Mouse (Mus musculus): Measurements from ENCODE around the gene Lbhd1. TPM values are rescaled to one million over a fixed set of nuclear protein-coding genes. Genes with fewer than 3 reads are reported as not detected.
A peak's percentile ranks its signal among the peaks of the same experiment; 100 is the strongest.

Lbhd1 gene
- polyA plus RNA-seq, 1 experiment from 2014 or later: 47.2 TPM

DNA sequence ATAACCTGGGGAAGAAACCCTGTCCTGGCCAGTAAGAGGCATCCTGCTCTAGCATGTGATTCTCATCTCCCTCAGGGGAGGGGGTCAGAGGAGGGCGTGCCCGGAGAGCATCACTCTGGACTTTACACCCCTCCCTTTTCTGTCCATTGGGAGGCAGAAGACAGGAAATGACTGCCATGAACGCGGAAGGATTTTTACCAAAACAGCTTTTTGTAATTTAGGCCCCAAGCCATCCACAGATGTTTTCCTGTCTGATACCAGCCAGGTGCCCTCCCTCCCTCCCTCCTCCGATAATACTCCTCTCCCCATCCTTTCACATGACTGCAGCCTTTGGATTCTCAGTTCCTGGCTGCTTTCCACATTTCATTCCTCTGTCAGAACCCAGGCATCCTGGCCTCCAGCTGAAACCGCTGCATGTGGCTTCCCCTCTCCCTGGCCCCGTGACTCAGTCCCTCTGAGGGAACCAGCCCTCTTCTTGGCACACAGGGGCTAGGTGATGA is 33.1 kb upstream of the Lbhd1 start, which contains the start of gene Lrrn4cl:
TSS of gene Lrrn4cl (plus strand) at position 367 of the 500 bp plus-strand sequence.
- H3K9ac ChIP-seq (ENCODE audit: low read length): peak within 1 kb of the TSS; percentile 35; the same call in 1 of the 2 replicates
- no peaks in the 10 kb centered on the region for H3K9me3 ChIP-seq (ENCODE audit: control insufficient read depth, low read length)
- peak within 1 kb of the TSS; percentile 61 for H3K27ac ChIP-seq (replicated peaks)
- H3K4me1 ChIP-seq (replicated peaks; ENCODE audit: control insufficient read depth, insufficient read depth): no peaks in the 10 kb centered on the region; the same call in 1 of the 2 replicates
- H3K36me3 ChIP-seq (ENCODE audit: control insufficient read depth, insufficient read depth, low read length): peaks cover 13% of the 10 kb centered on the region
- DNase-seq (ENCODE audit: low spot score): peak; percentile 46
- peak; percentile 88 for ATAC-seq (ENCODE audit: low FRiP score, low TSS enrichment)
- WGBS: 16% methylated on average over 7 of the region's 7 CpGs
- no peak within 1 kb of the TSS for H3K4me3 ChIP-seq (ENCODE audit: low read depth, low read length)
- TF ChIP-seq CTCF (IDR thresholded peaks at IDR 0.05; ENCODE audit: low read depth): peak; percentile 27
- TF ChIP-seq EP300 (optimal IDR thresholded peaks at IDR 0.05): no peak
- H3K4me2 ChIP-seq (replicated peaks; ENCODE audit: low read depth): peak within 1 kb of the TSS; percentile 14; the same call in 1 of the 2 replicates
- H3K27me3 ChIP-seq (ENCODE audit: control insufficient read depth, insufficient read depth, low read length): no peaks in the 10 kb centered on the region

- no peaks in the 10 kb centered on the region for H3K9me3 ChIP-seq (ENCODE audit: control insufficient read depth, low read length)
- H3K4me2 ChIP-seq (replicated peaks; ENCODE audit: low read depth): no peak overlapping the region
- TF ChIP-seq CTCF (IDR thresholded peaks at IDR 0.05; ENCODE audit: low read depth): peak; percentile 34; the same call in 1 of the 2 replicates
- TF ChIP-seq EP300 (optimal IDR thresholded peaks at IDR 0.05): no peak
- no peak overlapping the region for H3K27ac ChIP-seq (replicated peaks)
- no peak overlapping the region for H3K4me3 ChIP-seq (ENCODE audit: low read depth, low read length)
- no peaks in the 10 kb centered on the region; the same call in 1 of the 2 replicates for H3K4me1 ChIP-seq (replicated peaks; ENCODE audit: control insufficient read depth, insufficient read depth)
- ATAC-seq (ENCODE audit: low FRiP score, low TSS enrichment) (peak; percentile 34; the same call in 1 of the 2 replicates), DNase-seq (ENCODE audit: low spot score) (peak; percentile 52)
- H3K27me3 ChIP-seq (ENCODE audit: control insufficient read depth, insufficient read depth, low read length): no peaks in the 10 kb centered on the region
- H3K9ac ChIP-seq (ENCODE audit: low read length): no peak overlapping the region
- H3K36me3 ChIP-seq (ENCODE audit: control insufficient read depth, insufficient read depth, low read length): peaks cover 7% of the 10 kb centered on the region
- WGBS: 44% methylated on average over 7 of the region's 7 CpGs
These were observed 31.9 kb upstream of the Lbhd1 start for GRCm38 (mm10) chr19:8851639-8852038.

DNA sequence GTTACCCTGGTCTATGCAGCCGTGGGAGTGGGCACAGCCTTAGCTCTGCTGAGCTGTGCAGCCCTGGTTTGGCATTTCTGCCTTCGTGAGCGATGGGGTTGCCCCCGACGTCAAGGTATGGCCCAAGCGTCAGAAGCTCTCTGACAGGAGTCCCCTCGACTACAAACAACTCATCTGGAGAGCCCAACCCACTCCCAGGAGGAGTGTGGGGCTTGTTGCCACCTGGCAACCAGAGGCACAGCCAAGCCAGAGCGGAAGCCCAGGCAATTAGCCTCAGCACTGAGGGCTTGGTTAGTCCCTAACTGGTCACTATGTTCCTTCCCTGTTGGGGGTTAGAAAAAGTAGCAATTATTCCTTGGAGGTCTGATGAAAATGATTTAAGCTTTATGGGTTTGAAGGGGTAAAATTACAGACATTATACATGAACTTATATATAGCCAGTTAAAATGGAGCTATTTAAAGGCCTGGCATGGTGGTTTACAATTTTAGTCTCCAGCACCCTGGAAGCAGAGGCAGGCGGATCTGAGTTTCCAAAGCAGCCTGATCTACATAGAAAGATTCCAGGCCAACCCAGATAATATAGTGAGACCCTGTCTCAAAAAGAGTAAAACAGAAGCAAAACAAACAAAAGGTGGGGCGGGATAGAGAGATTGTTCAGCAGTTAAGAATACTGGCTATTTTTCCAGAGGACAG is 31.1 kb upstream of the Lbhd1 start:
- no peak; the same call in 1 of the 2 replicates for ATAC-seq (ENCODE audit: low FRiP score, low TSS enrichment)
- Histone ChIP-seq H3K27ac (replicated peaks) (no peak overlapping the region), H3K4me3 (ENCODE audit: low read depth, low read length) (no peak overlapping the region), H3K9ac (ENCODE audit: low read length) (no peak overlapping the region), H3K9me3 (ENCODE audit: control insufficient read depth, low read length) (no peaks in the 10 kb centered on the region), H3K36me3 (ENCODE audit: control insufficient read depth, insufficient read depth, low read length) (peaks cover 2% of the 10 kb centered on the region), H3K27me3 (ENCODE audit: control insufficient read depth, insufficient read depth, low read length) (no peaks in the 10 kb centered on the region), H3K4me1 (replicated peaks; ENCODE audit: control insufficient read depth, insufficient read depth) (no peaks in the 10 kb centered on the region; the same call in 1 of the 2 replicates), H3K4me2 (replicated peaks; ENCODE audit: low read depth) (no peak overlapping the region)
- TF ChIP-seq EP300 (optimal IDR thresholded peaks at IDR 0.05) (no peak), CTCF (IDR thresholded peaks at IDR 0.05; ENCODE audit: low read depth) (no peak)
- DNase-seq (ENCODE audit: low spot score): no peak
- WGBS: 47% methylated on average over 10 of the region's 10 CpGs

DNA sequence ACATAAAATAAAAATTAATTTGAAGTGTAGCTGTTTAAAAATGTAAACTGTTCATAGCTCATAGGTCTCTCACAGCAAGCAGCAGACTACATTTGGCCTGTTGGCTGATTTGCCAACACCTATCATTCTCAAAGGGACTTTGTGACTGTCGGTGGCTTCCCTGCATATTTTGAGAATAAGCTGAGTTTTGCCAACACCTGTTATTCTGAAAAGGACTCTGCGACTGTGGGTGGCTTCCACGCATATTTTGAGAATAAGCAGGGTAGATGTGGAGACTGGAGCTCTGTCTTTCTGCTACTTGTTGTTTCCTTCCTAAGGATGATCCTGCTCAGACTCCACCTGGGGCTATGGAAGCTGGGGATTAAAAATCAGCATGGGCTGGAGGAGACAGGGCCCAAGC is 30.4 kb upstream of the Lbhd1 start:
- no peaks in the 10 kb centered on the region; the same call in 1 of the 2 replicates for H3K4me1 ChIP-seq (replicated peaks; ENCODE audit: control insufficient read depth, insufficient read depth)
- no peaks in the 10 kb centered on the region for H3K9me3 ChIP-seq (ENCODE audit: control insufficient read depth, low read length)
- no peaks in the 10 kb centered on the region for H3K36me3 ChIP-seq (ENCODE audit: control insufficient read depth, insufficient read depth, low read length)
- no peak overlapping the region for H3K9ac ChIP-seq (ENCODE audit: low read length)
- no peak for ATAC-seq (ENCODE audit: low FRiP score, low TSS enrichment)
- H3K27me3 ChIP-seq (ENCODE audit: control insufficient read depth, insufficient read depth, low read length): no peaks in the 10 kb centered on the region
- no peak for TF ChIP-seq CTCF (IDR thresholded peaks at IDR 0.05; ENCODE audit: low read depth)
- DNase-seq (ENCODE audit: low spot score): no peak
- 83% methylated on average over 3 of the region's 3 CpGs for WGBS
- no peak overlapping the region for H3K27ac ChIP-seq (replicated peaks)
- H3K4me3 ChIP-seq (ENCODE audit: low read depth, low read length): no peak overlapping the region
- H3K4me2 ChIP-seq (replicated peaks; ENCODE audit: low read depth): no peak overlapping the region

DNA sequence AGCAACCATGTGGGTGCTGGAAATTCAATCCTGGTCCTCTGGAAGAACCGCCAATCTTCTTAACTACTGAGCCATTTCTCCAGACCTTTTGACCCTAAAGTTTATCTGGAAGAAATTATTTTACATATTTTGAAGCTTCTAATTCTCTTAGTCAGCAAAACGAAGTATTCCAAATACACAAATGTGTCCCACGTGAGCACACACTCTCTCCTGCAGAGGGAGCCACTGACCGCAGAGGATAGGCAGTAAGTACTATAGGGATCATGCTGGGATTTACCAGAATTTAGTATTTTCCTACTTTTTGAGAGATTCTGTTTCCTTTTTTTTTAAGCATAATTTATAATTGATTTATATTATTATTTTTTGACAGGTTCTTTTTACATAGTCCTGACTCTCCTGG is 25.8 kb upstream of the Lbhd1 start:
- no peaks in the 10 kb centered on the region for H3K36me3 ChIP-seq (ENCODE audit: control insufficient read depth, insufficient read depth, low read length)
- H3K27me3 ChIP-seq (ENCODE audit: control insufficient read depth, insufficient read depth, low read length): no peaks in the 10 kb centered on the region
- no peak overlapping the region for H3K4me3 ChIP-seq (ENCODE audit: low read depth, low read length)
- ATAC-seq (ENCODE audit: low FRiP score, low TSS enrichment): 0 out of 2 replicates have a peak, but pooled peaks have one; percentile 65
- peak; percentile 84 for TF ChIP-seq CTCF (IDR thresholded peaks at IDR 0.05; ENCODE audit: low read depth)
- no peak for TF ChIP-seq EP300 (optimal IDR thresholded peaks at IDR 0.05)
- no peak overlapping the region for H3K4me2 ChIP-seq (replicated peaks; ENCODE audit: low read depth)
- no peak overlapping the region for H3K9ac ChIP-seq (ENCODE audit: low read length)
- no peaks in the 10 kb centered on the region for H3K4me1 ChIP-seq (replicated peaks; ENCODE audit: control insufficient read depth, insufficient read depth)
- WGBS: 34% methylated on average over 4 of the region's 4 CpGs
- H3K9me3 ChIP-seq (ENCODE audit: control insufficient read depth, low read length): no peaks in the 10 kb centered on the region
- DNase-seq (ENCODE audit: low spot score): peak; percentile 78
- H3K27ac ChIP-seq (replicated peaks): no peak overlapping the region

DNA sequence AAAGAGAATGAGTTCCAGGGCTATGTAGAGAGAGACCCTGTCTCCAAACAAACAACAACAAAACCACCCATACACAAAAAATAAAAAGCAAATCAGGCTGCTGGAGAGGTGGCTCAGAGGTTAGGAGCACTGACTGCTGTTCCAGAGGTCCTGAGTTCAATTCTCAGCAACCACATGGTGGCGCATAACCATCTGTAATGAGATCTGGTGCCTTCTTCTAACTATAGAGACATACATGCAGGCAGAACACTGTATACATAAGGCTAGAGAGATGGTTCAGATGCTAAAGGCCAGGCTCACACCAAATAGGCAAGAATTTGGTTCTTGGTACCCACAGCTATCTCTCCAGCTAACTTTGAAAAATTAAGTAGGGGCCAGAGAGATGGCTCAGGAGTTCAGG is 24.5 kb upstream of the Lbhd1 start:
- WGBS: 13% methylated on average over 1 of the region's 1 CpGs
- no peak overlapping the region for H3K9ac ChIP-seq (ENCODE audit: low read length)
- H3K4me3 ChIP-seq (ENCODE audit: low read depth, low read length): no peak overlapping the region
- no peaks in the 10 kb centered on the region for H3K27me3 ChIP-seq (ENCODE audit: control insufficient read depth, insufficient read depth, low read length)
- no peaks in the 10 kb centered on the region for H3K9me3 ChIP-seq (ENCODE audit: control insufficient read depth, low read length)
- peak; percentile 70 for TF ChIP-seq CTCF (IDR thresholded peaks at IDR 0.05; ENCODE audit: low read depth)
- no peak for TF ChIP-seq EP300 (optimal IDR thresholded peaks at IDR 0.05)
- no peak overlapping the region for H3K27ac ChIP-seq (replicated peaks)
- no peak for DNase-seq (ENCODE audit: low spot score)
- H3K4me2 ChIP-seq (replicated peaks; ENCODE audit: low read depth): no peak overlapping the region
- H3K4me1 ChIP-seq (replicated peaks; ENCODE audit: control insufficient read depth, insufficient read depth): no peaks in the 10 kb centered on the region
- no peak for ATAC-seq (ENCODE audit: low FRiP score, low TSS enrichment)
- no peaks in the 10 kb centered on the region for H3K36me3 ChIP-seq (ENCODE audit: control insufficient read depth, insufficient read depth, low read length)
